17 mouse cellular contexts compared by ENCODE assay signal in the genomic region with DNA sequence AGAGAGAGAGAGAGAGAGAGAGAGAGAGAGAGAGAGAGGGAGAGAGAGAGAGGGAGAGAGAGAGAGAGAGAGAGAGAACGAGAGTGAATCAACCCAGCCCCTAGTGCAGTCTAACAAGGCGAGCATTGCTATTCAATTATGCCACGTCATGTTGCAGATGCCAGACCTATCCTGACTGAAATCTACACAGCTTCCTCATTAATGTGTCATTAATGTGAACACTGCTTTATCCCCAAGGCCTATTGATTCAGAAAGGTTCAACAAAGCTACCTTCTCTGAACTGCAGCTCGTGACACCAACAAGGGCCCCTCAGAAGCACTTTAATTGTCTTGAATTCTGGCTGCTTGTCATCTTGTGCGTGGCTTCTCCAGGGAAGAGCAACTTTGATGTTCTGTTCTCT.
A peak's percentile ranks its signal among the peaks of the same experiment; 100 is the strongest.
DNase-seq lines count a peak whose midpoint lies in the region; ATAC-seq and TF ChIP-seq lines count a peak whose summit lies in the region.
"Had no signal": no experiment of that assay in that cellular context is flagged by ENCODE, and none has a peak within 500 bp of the region (broad histone marks: within the 10 kb centered on the region; RNA-seq: fewer than 3 reads in every experiment).

No protein-coding gene starts in this region.

- no peak overlapping the region for H3K27ac ChIP-seq in forebrain, postnatal 0 days (ENCODE audit: low read depth, low read length)
- no peak overlapping the region for H3K27ac ChIP-seq in forebrain, embryonic 11.5 days (ENCODE audit: low read depth, low read length)
- H3K27ac ChIP-seq in midbrain, embryonic 13.5 days, result no peak overlapping the region; the same call in 1 of the 2 replicates
- no peak overlapping the region for H3K27ac ChIP-seq in heart, adult 2 months
- H3K27ac ChIP-seq: embryonic facial prominence, embryonic 10.5 days; heart, embryonic 15.5 days; hindbrain, embryonic 14.5 days had no signal

- DNase-seq in forebrain, postnatal 0 days, result no peak
- no peak for DNase-seq in forebrain, embryonic 11.5 days (ENCODE audit: low spot score)
- DNase-seq in MN1 (ENCODE audit: low spot score), result peak; percentile 64
- DNase-seq in retina, postnatal 1 day, result peak; percentile 39
- DNase-seq in heart, adult 2 months, result no peak
- DNase-seq: adrenal gland, adult 2 months; adrenal gland, postnatal 25 days; cerebellum, adult 2 months; cerebellum, postnatal 10 days; gastrocnemius, postnatal 36 days; heart, adult 11 months; heart, postnatal 14 days had no signal

- H3K4me3 ChIP-seq in forebrain, postnatal 0 days (ENCODE audit: low read depth, low read length), result no peak overlapping the region
- no peak overlapping the region for H3K4me3 ChIP-seq in forebrain, embryonic 11.5 days (ENCODE audit: low read depth, low read length)
- H3K4me3 ChIP-seq in midbrain, embryonic 13.5 days (replicated peaks), result no peak overlapping the region
- no peak overlapping the region for H3K4me3 ChIP-seq in heart, adult 2 months
- H3K4me3 ChIP-seq: embryonic facial prominence, embryonic 10.5 days; heart, embryonic 15.5 days had no signal

- no peak for TF ChIP-seq POLR2A in heart, adult 2 months (IDR thresholded peaks at IDR 0.05; ENCODE audit: insufficient read depth, low read depth, low read length)

- no peaks in the 10 kb centered on the region for H3K36me3 ChIP-seq in forebrain, postnatal 0 days (ENCODE audit: insufficient read depth)
- H3K36me3 ChIP-seq in forebrain, embryonic 11.5 days (ENCODE audit: control insufficient read depth, insufficient read depth, low read length), result no peaks in the 10 kb centered on the region
- H3K36me3 ChIP-seq in midbrain, embryonic 13.5 days, result no peaks in the 10 kb centered on the region
- no peaks in the 10 kb centered on the region for H3K36me3 ChIP-seq in heart, adult 2 months (ENCODE audit: control insufficient read depth, insufficient read depth, low read length)
- H3K36me3 ChIP-seq: embryonic facial prominence, embryonic 10.5 days; heart, embryonic 15.5 days had no signal

- H3K9me3 ChIP-seq in forebrain, postnatal 0 days (ENCODE audit: low read length), result no peaks in the 10 kb centered on the region
- no peaks in the 10 kb centered on the region for H3K9me3 ChIP-seq in forebrain, embryonic 11.5 days (ENCODE audit: control insufficient read depth, low read length)
- peaks cover 3% of the 10 kb centered on the region; the same call in 1 of the 2 replicates for H3K9me3 ChIP-seq in midbrain, embryonic 13.5 days
- H3K9me3 ChIP-seq: embryonic facial prominence, embryonic 10.5 days; heart, embryonic 15.5 days had no signal

- no peak for TF ChIP-seq EP300 in heart, adult 2 months (IDR thresholded peaks at IDR 0.05; ENCODE audit: insufficient read depth, low read depth, low read length)

- no peak overlapping the region for H3K4me2 ChIP-seq in forebrain, postnatal 0 days (ENCODE audit: low read depth)
- H3K4me2 ChIP-seq in forebrain, embryonic 11.5 days (ENCODE audit: low read depth, low read length, severe bottlenecking), result no peak overlapping the region
- no peak overlapping the region for H3K4me2 ChIP-seq in midbrain, embryonic 13.5 days (replicated peaks)
- H3K4me2 ChIP-seq: heart, embryonic 11.5 days; heart, embryonic 15.5 days; hindbrain, embryonic 14.5 days had no signal

- no peak for TF ChIP-seq CTCF in forebrain, postnatal 0 days (IDR thresholded peaks at IDR 0.05; ENCODE audit: low read depth)
- TF ChIP-seq CTCF in heart, adult 2 months (IDR thresholded peaks at IDR 0.05), result no peak

- H3K27me3 ChIP-seq in forebrain, postnatal 0 days (ENCODE audit: insufficient read depth, low read length), result no peaks in the 10 kb centered on the region
- no peaks in the 10 kb centered on the region for H3K27me3 ChIP-seq in forebrain, embryonic 11.5 days (ENCODE audit: control insufficient read depth, insufficient read depth, low read length)
- H3K27me3 ChIP-seq in midbrain, embryonic 13.5 days, result no peaks in the 10 kb centered on the region
- no peaks in the 10 kb centered on the region for H3K27me3 ChIP-seq in heart, adult 2 months (ENCODE audit: control insufficient read depth, insufficient read depth, low read length)
- H3K27me3 ChIP-seq: heart, embryonic 15.5 days had no signal

- no peaks in the 10 kb centered on the region for H3K4me1 ChIP-seq in forebrain, postnatal 0 days (ENCODE audit: insufficient read depth)
- no peaks in the 10 kb centered on the region for H3K4me1 ChIP-seq in forebrain, embryonic 11.5 days (replicated peaks; ENCODE audit: control insufficient read depth, insufficient read depth, low read length)
- H3K4me1 ChIP-seq in midbrain, embryonic 13.5 days (replicated peaks), result peaks cover 14% of the 10 kb centered on the region
- H3K4me1 ChIP-seq in heart, adult 2 months (ENCODE audit: control insufficient read depth, insufficient read depth, low read length), result no peaks in the 10 kb centered on the region
- H3K4me1 ChIP-seq: heart, embryonic 15.5 days had no signal

- intact Hi-C loops in heart, adult 2 months (cut with DNase I), result no loop called here

- peak; percentile 27; the same call in 1 of the 2 replicates for ATAC-seq in forebrain, postnatal 0 days
- no peak for ATAC-seq in forebrain, embryonic 11.5 days (replicated peaks; ENCODE audit: low FRiP score)
- peak; percentile 65; the same call in 1 of the 2 replicates for ATAC-seq in midbrain, embryonic 13.5 days

- WGBS in forebrain, postnatal 0 days, result 20% methylated on average over 5 of the region's 5 CpGs
- 40% methylated on average over 5 of the region's 5 CpGs for WGBS in forebrain, embryonic 11.5 days
- 31% methylated on average over 5 of the region's 5 CpGs for WGBS in midbrain, embryonic 13.5 days
- WGBS in heart, adult 2 months, result 65% methylated on average over 5 of the region's 5 CpGs

- no peak overlapping the region for H3K9ac ChIP-seq in forebrain, postnatal 0 days
- no peak overlapping the region for H3K9ac ChIP-seq in forebrain, embryonic 11.5 days (ENCODE audit: low read length)
- H3K9ac ChIP-seq in midbrain, embryonic 13.5 days (replicated peaks), result no peak overlapping the region
- H3K9ac ChIP-seq in heart, adult 2 months (ENCODE audit: low read depth, low read length), result no peak overlapping the region
- H3K9ac ChIP-seq: heart, embryonic 15.5 days; hindbrain, embryonic 14.5 days had no signal

- H3K79me2 ChIP-seq in heart, adult 2 months (replicated peaks; ENCODE audit: control insufficient read depth, insufficient read depth, low read length), result no peaks in the 10 kb centered on the region

Comparison
In these comparisons a context has a peak if more than half of its experiments do, and no peak if none do; other contexts are left out.
1. DNase-seq: peak in MN1 (single experiment) and retina, postnatal 1 day (single experiment); none in forebrain, postnatal 0 days (single experiment), forebrain, embryonic 11.5 days (single experiment) and heart, adult 2 months (0 of 2).